Mouse (Mus musculus): ENCODE measurements around the gene Tysnd1.

Gene Tysnd1

GRCm38 (mm10) chr10:61694870-61695670 lies at the start of gene Tysnd1:
TSS of gene Tysnd1 (plus strand) at chr10:61695514.
- peak; percentile 100 for DNase-seq

GRCm38 (mm10) chr10:61646557-61646956 lies 48.8 kb upstream of the Tysnd1 start:
- no peak for DNase-seq

GRCm38 (mm10) chr10:61647790-61648736 lies 47.3 kb upstream of the Tysnd1 start, which contains the start of gene Ppa1:
TSS of gene Ppa1 (plus strand) at chr10:61648552.
- peak; percentile 86 for DNase-seq

GRCm38 (mm10) chr10:61648737-61649645 lies 46.3 kb upstream of the Tysnd1 start:
- no peak for DNase-seq

- no peak for DNase-seq
Observed at GRCm38 (mm10) chr10:61654105-61654504, 41.2 kb upstream of the Tysnd1 start.

GRCm38 (mm10) chr10:61654691-61655090 lies 40.6 kb upstream of the Tysnd1 start:
- DNase-seq = no peak

- DNase-seq = no peak
Observed at GRCm38 (mm10) chr10:61655188-61655587, 40.1 kb upstream of the Tysnd1 start.

GRCm38 (mm10) chr10:61656928-61657882 lies 38.1 kb upstream of the Tysnd1 start:
- no peak for DNase-seq

- DNase-seq = peak; percentile 57
Observed at GRCm38 (mm10) chr10:61657985-61658384, 37.3 kb upstream of the Tysnd1 start.

- DNase-seq = no peak
Observed at GRCm38 (mm10) chr10:61661887-61662286, 33.4 kb upstream of the Tysnd1 start.

GRCm38 (mm10) chr10:61662391-61662988 lies 32.8 kb upstream of the Tysnd1 start:
- peak; percentile 44 for DNase-seq

GRCm38 (mm10) chr10:61665111-61665510 lies 30.2 kb upstream of the Tysnd1 start:
- DNase-seq = no peak

- no peak for DNase-seq
Observed at GRCm38 (mm10) chr10:61665651-61666050, 29.7 kb upstream of the Tysnd1 start.

GRCm38 (mm10) chr10:61669289-61669688 lies 26.0 kb upstream of the Tysnd1 start:
- no peak for DNase-seq

GRCm38 (mm10) chr10:61669896-61670295 lies 25.4 kb upstream of the Tysnd1 start:
- no peak for DNase-seq

- no peak for DNase-seq
Observed at GRCm38 (mm10) chr10:61670758-61671157, 24.6 kb upstream of the Tysnd1 start.

GRCm38 (mm10) chr10:61675935-61676334 lies 19.4 kb upstream of the Tysnd1 start:
- no peak for DNase-seq

- DNase-seq = no peak
Observed at GRCm38 (mm10) chr10:61679545-61679944, 15.8 kb upstream of the Tysnd1 start.

- peak; percentile 97 for DNase-seq
Observed at GRCm38 (mm10) chr10:61680015-61680913, 15.1 kb upstream of the Tysnd1 start, which contains the start of gene Sar1a. TSS of gene Sar1a (plus strand) at chr10:61680299.

- no peak for DNase-seq
Observed at GRCm38 (mm10) chr10:61689405-61689804, 5.9 kb upstream of the Tysnd1 start.

Data from right cerebral cortex, postnatal 4 days (tissue).